Mouse (Mus musculus): Measurements from ENCODE around the gene Unc93b1. TPM values are rescaled to one million over a fixed set of nuclear protein-coding genes. Genes with fewer than 3 reads are reported as not detected.

The Unc93b1 gene
- polyA plus RNA-seq, 1 experiment = not detected

GRCm38 (mm10) chr19:3996106-3996505 lies 61.1 kb downstream of the Unc93b1 start:
- Histone ChIP-seq H3K27ac (ENCODE audit: insufficient read depth, low read depth, low read length) (no peak overlapping the region), H3K4me3 (ENCODE audit: insufficient read depth, low read depth, low read length) (no peak overlapping the region), H3K4me1 (ENCODE audit: control insufficient read depth, insufficient read depth, low read length) (peaks cover 8% of the 10 kb centered on the region)
- WGBS = 79% methylated on average over 7 of the region's 7 CpGs
- TF ChIP-seq POLR2A (IDR thresholded peaks at IDR 0.05; ENCODE audit: insufficient read depth, low read depth, low read length) (no peak), CTCF (IDR thresholded peaks at IDR 0.05; ENCODE audit: insufficient read depth, low read depth, low read length) (no peak)

GRCm38 (mm10) chr19:3996747-3997146 lies 61.8 kb downstream of the Unc93b1 start:
- Histone ChIP-seq H3K4me1 (ENCODE audit: control insufficient read depth, insufficient read depth, low read length) (peaks cover 12% of the 10 kb centered on the region), H3K27ac (ENCODE audit: insufficient read depth, low read depth, low read length) (no peak overlapping the region), H3K4me3 (ENCODE audit: insufficient read depth, low read depth, low read length) (no peak overlapping the region)
- 86% methylated on average over 8 of the region's 8 CpGs for WGBS
- TF ChIP-seq CTCF (IDR thresholded peaks at IDR 0.05; ENCODE audit: insufficient read depth, low read depth, low read length) (no peak), POLR2A (IDR thresholded peaks at IDR 0.05; ENCODE audit: insufficient read depth, low read depth, low read length) (no peak)

DNA sequence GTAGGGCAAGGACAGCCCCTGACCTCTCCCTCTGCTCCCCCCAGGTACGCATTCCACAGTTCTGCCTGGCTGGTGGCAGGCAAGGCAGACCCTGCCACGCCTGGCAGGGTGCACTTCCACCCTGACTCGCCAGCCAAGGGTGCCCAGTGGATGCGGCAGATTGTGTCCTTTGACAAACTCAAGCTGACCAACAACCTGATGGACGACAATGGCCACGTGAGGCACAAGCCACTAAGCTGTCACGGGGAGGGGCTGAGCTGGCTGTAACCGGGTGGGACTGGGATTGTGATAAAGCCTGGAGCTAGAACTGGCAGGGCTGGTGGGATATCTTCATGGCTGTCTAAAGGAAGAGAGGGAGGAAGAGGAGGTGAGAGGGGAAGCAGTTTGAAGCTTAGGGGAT lies 62.2 kb downstream of the Unc93b1 start:
- WGBS = 69% methylated on average over 8 of the region's 8 CpGs
- Histone ChIP-seq H3K27ac (ENCODE audit: insufficient read depth, low read depth, low read length) (no peak overlapping the region), H3K4me1 (ENCODE audit: control insufficient read depth, insufficient read depth, low read length) (peaks cover 12% of the 10 kb centered on the region), H3K4me3 (ENCODE audit: insufficient read depth, low read depth, low read length) (no peak overlapping the region)
- TF ChIP-seq CTCF (IDR thresholded peaks at IDR 0.05; ENCODE audit: insufficient read depth, low read depth, low read length) (no peak), POLR2A (IDR thresholded peaks at IDR 0.05; ENCODE audit: insufficient read depth, low read depth, low read length) (no peak)

- Histone ChIP-seq H3K4me3 (ENCODE audit: insufficient read depth, low read depth, low read length) (no peak overlapping the region), H3K27ac (ENCODE audit: insufficient read depth, low read depth, low read length) (no peak overlapping the region), H3K4me1 (ENCODE audit: control insufficient read depth, insufficient read depth, low read length) (peaks cover 18% of the 10 kb centered on the region)
- 80% methylated on average over 8 of the region's 8 CpGs for WGBS
- TF ChIP-seq POLR2A (IDR thresholded peaks at IDR 0.05; ENCODE audit: insufficient read depth, low read depth, low read length) (no peak), CTCF (IDR thresholded peaks at IDR 0.05; ENCODE audit: insufficient read depth, low read depth, low read length) (no peak)
Measured at GRCm38 (mm10) chr19:3998335-3998734, 63.3 kb downstream of the Unc93b1 start.

Other genes starting within 250 kb of the Unc93b1 start
- not detected in 2 replicates for gene Lrp5, start 248.6 kb upstream of the Unc93b1 start, polyA plus RNA-seq (2012; ENCODE audit: insufficient read depth, insufficient read length, low replicate concordance, missing spikeins)
- not detected in 2 replicates for gene 1810055G02Rik, start 226.9 kb upstream of the Unc93b1 start, polyA plus RNA-seq (2012; ENCODE audit: insufficient read depth, insufficient read length, low replicate concordance, missing spikeins)
- gene Kmt5b, start 167.8 kb upstream of the Unc93b1 start, polyA plus RNA-seq (2012; ENCODE audit: insufficient read depth, insufficient read length, low replicate concordance, missing spikeins) = 90.0 TPM in 1 of 2 replicates, not detected in the other
- not detected in 2 replicates for gene Chka, start 83.4 kb upstream of the Unc93b1 start, polyA plus RNA-seq (2012; ENCODE audit: insufficient read depth, insufficient read length, low replicate concordance, missing spikeins)
- gene Tcirg1, start 28.1 kb upstream of the Unc93b1 start, polyA plus RNA-seq (2012; ENCODE audit: insufficient read depth, insufficient read length, low replicate concordance, missing spikeins) = not detected in 2 replicates
- not detected in 2 replicates for gene Ndufs8, start 22.4 kb upstream of the Unc93b1 start, polyA plus RNA-seq (2012; ENCODE audit: insufficient read depth, insufficient read length, low replicate concordance, missing spikeins)
- not detected in 2 replicates for gene Aldh3b1, start 5.4 kb upstream of the Unc93b1 start, polyA plus RNA-seq (2012; ENCODE audit: insufficient read depth, insufficient read length, low replicate concordance, missing spikeins)
- gene Aldh3b3, start 23.5 kb downstream of the Unc93b1 start, polyA plus RNA-seq (2012; ENCODE audit: insufficient read depth, insufficient read length, low replicate concordance, missing spikeins) = not detected in 2 replicates
- not detected in 2 replicates for gene Aldh3b2, start 37.1 kb downstream of the Unc93b1 start, polyA plus RNA-seq (2012; ENCODE audit: insufficient read depth, insufficient read length, low replicate concordance, missing spikeins)
- not detected in 2 replicates for gene Acy3, start 51.4 kb downstream of the Unc93b1 start, polyA plus RNA-seq (2012; ENCODE audit: insufficient read depth, insufficient read length, low replicate concordance, missing spikeins)
- gene Tbx10, start 57.6 kb downstream of the Unc93b1 start, polyA plus RNA-seq (2012; ENCODE audit: insufficient read depth, insufficient read length, low replicate concordance, missing spikeins) = not detected in 2 replicates
- gene Nudt8, start 65.4 kb downstream of the Unc93b1 start, polyA plus RNA-seq (2012; ENCODE audit: insufficient read depth, insufficient read length, low replicate concordance, missing spikeins) = not detected in 2 replicates
- not detected in 2 replicates for gene Gm49405, start 65.4 kb downstream of the Unc93b1 start, polyA plus RNA-seq (2012; ENCODE audit: insufficient read depth, insufficient read length, low replicate concordance, missing spikeins)
- gene Doc2g, start 68.1 kb downstream of the Unc93b1 start, polyA plus RNA-seq (2012; ENCODE audit: insufficient read depth, insufficient read length, low replicate concordance, missing spikeins) = not detected in 2 replicates
- gene Ndufv1, start 77.6 kb downstream of the Unc93b1 start, polyA plus RNA-seq (2012; ENCODE audit: insufficient read depth, insufficient read length, low replicate concordance, missing spikeins) = 777 TPM in 1 of 2 replicates, not detected in the other
- not detected in 2 replicates for gene Gstp1, start 102.8 kb downstream of the Unc93b1 start, polyA plus RNA-seq (2012; ENCODE audit: insufficient read depth, insufficient read length, low replicate concordance, missing spikeins)
- not detected in 2 replicates for gene Gstp2, start 110.8 kb downstream of the Unc93b1 start, polyA plus RNA-seq (2012; ENCODE audit: insufficient read depth, insufficient read length, low replicate concordance, missing spikeins)
- gene Gstp3, start 124.4 kb downstream of the Unc93b1 start, polyA plus RNA-seq (2012; ENCODE audit: insufficient read depth, insufficient read length, low replicate concordance, missing spikeins) = not detected in 2 replicates
- gene Cabp2, start 146.4 kb downstream of the Unc93b1 start, polyA plus RNA-seq (2012; ENCODE audit: insufficient read depth, insufficient read length, low replicate concordance, missing spikeins) = not detected in 2 replicates
- not detected in 2 replicates for gene Cdk2ap2, start 162.0 kb downstream of the Unc93b1 start, polyA plus RNA-seq (2012; ENCODE audit: insufficient read depth, insufficient read length, low replicate concordance, missing spikeins)
- gene Pitpnm1, start 164.8 kb downstream of the Unc93b1 start, polyA plus RNA-seq (2012; ENCODE audit: insufficient read depth, insufficient read length, low replicate concordance, missing spikeins) = not detected in 2 replicates
- not detected in 2 replicates for gene Aip, start 190.7 kb downstream of the Unc93b1 start, polyA plus RNA-seq (2012; ENCODE audit: insufficient read depth, insufficient read length, low replicate concordance, missing spikeins)
- not detected in 2 replicates for gene Gpr152, start 204.6 kb downstream of the Unc93b1 start, polyA plus RNA-seq (2012; ENCODE audit: insufficient read depth, insufficient read length, low replicate concordance, missing spikeins)
- not detected in 2 replicates for gene Cabp4, start 208.8 kb downstream of the Unc93b1 start, polyA plus RNA-seq (2012; ENCODE audit: insufficient read depth, insufficient read length, low replicate concordance, missing spikeins)
- not detected in 2 replicates for gene Coro1b, start 213.4 kb downstream of the Unc93b1 start, polyA plus RNA-seq (2012; ENCODE audit: insufficient read depth, insufficient read length, low replicate concordance, missing spikeins)
- 485 TPM in 1 of 2 replicates, not detected in the other for gene Ptprcap, start 218.4 kb downstream of the Unc93b1 start, polyA plus RNA-seq (2012; ENCODE audit: insufficient read depth, insufficient read length, low replicate concordance, missing spikeins)
- not detected in 2 replicates for gene Rps6kb2, start 228.2 kb downstream of the Unc93b1 start, polyA plus RNA-seq (2012; ENCODE audit: insufficient read depth, insufficient read length, low replicate concordance, missing spikeins)
- not detected in 2 replicates for gene Carns1, start 240.3 kb downstream of the Unc93b1 start, polyA plus RNA-seq (2012; ENCODE audit: insufficient read depth, insufficient read length, low replicate concordance, missing spikeins)

Measured in olfactory bulb, adult 2 months (tissue).